Mouse (Mus musculus) erythroblast, adult 5-6 weeks (primary cell): ENCODE data around the gene Olfr160. TPM values are rescaled to one million over a fixed set of nuclear protein-coding genes. Genes with fewer than 3 reads are reported as not detected.

ENCODE experiments used
- total RNA-seq, 2 experiments: library from RNA; stranded (forward) in 1 of 2; stranded (reverse) in 1 of 2; fragments of 150-400 nt in 1 of 2; fragments of 200-764, 138-1000 nt in 1 of 2; gene quantifications; 2 replicates each; pipeline versions ENCODE4 v1.2.3 to v1.2.4; 2015 to 2017; ENCODE audit warnings: low replicate concordance in 2 of 2

Gene Olfr160
- total RNA-seq, 2 experiments from 2014 or later = not detected

Other genes with a start within 250 kb of the Olfr160 start
- gene Msantd2, start 226.9 kb downstream of the Olfr160 start, total RNA-seq (2015; ENCODE audit: low replicate concordance) = 2.3 and 2.5 TPM in 2 replicates
- 8.2 and 10.7 TPM in 2 replicates for gene Msantd2, start 226.9 kb downstream of the Olfr160 start, total RNA-seq (2017; ENCODE audit: low replicate concordance)
- not detected in 2 replicates for gene Esam, start 188.2 kb downstream of the Olfr160 start, total RNA-seq (2015; ENCODE audit: low replicate concordance)
- 0.42 TPM in 1 of 2 replicates, not detected in the other for gene Esam, start 188.2 kb downstream of the Olfr160 start, total RNA-seq (2017; ENCODE audit: low replicate concordance)
- not detected in 2 replicates for gene Vsig2, start 177.0 kb downstream of the Olfr160 start, total RNA-seq (2015; ENCODE audit: low replicate concordance)
- gene Vsig2, start 177.0 kb downstream of the Olfr160 start, total RNA-seq (2017; ENCODE audit: low replicate concordance) = not detected in 2 replicates
- gene Nrgn, start 163.3 kb downstream of the Olfr160 start, total RNA-seq (2015; ENCODE audit: low replicate concordance) = 1.7 TPM in 1 of 2 replicates, not detected in the other
- 2.9 TPM in 1 of 2 replicates, not detected in the other for gene Nrgn, start 163.3 kb downstream of the Olfr160 start, total RNA-seq (2017; ENCODE audit: low replicate concordance)
- 1.7 and 1.9 TPM in 2 replicates for gene Siae, start 160.6 kb downstream of the Olfr160 start, total RNA-seq (2015; ENCODE audit: low replicate concordance)
- 1.4 and 2.6 TPM in 2 replicates for gene Siae, start 160.6 kb downstream of the Olfr160 start, total RNA-seq (2017; ENCODE audit: low replicate concordance)
- gene Spa17, start 102.5 kb downstream of the Olfr160 start, total RNA-seq (2015; ENCODE audit: low replicate concordance) = not detected in 2 replicates
- gene Spa17, start 102.5 kb downstream of the Olfr160 start, total RNA-seq (2017; ENCODE audit: low replicate concordance) = 1.4 TPM in 1 of 2 replicates, not detected in the other
- gene Tbrg1, start 58.9 kb downstream of the Olfr160 start, total RNA-seq (2015; ENCODE audit: low replicate concordance) = 23.0 and 26.5 TPM in 2 replicates
- 17.6 and 24.1 TPM in 2 replicates for gene Tbrg1, start 58.9 kb downstream of the Olfr160 start, total RNA-seq (2017; ENCODE audit: low replicate concordance)
- gene Panx3, start 47.0 kb downstream of the Olfr160 start, total RNA-seq (2015; ENCODE audit: low replicate concordance) = not detected in 2 replicates
- gene Panx3, start 47.0 kb downstream of the Olfr160 start, total RNA-seq (2017; ENCODE audit: low replicate concordance) = not detected in 2 replicates
- gene Olfr874, start 28.9 kb upstream of the Olfr160 start, total RNA-seq (2015; ENCODE audit: low replicate concordance) = not detected in 2 replicates
- gene Olfr874, start 28.9 kb upstream of the Olfr160 start, total RNA-seq (2017; ENCODE audit: low replicate concordance) = not detected in 2 replicates
- not detected in 2 replicates for gene Olfr875, start 55.6 kb upstream of the Olfr160 start, total RNA-seq (2015; ENCODE audit: low replicate concordance)
- gene Olfr875, start 55.6 kb upstream of the Olfr160 start, total RNA-seq (2017; ENCODE audit: low replicate concordance) = not detected in 2 replicates
- not detected in 2 replicates for gene Olfr876, start 86.8 kb upstream of the Olfr160 start, total RNA-seq (2015; ENCODE audit: low replicate concordance)
- gene Olfr876, start 86.8 kb upstream of the Olfr160 start, total RNA-seq (2017; ENCODE audit: low replicate concordance) = not detected in 2 replicates
- not detected in 2 replicates for gene Olfr877, start 138.0 kb upstream of the Olfr160 start, total RNA-seq (2015; ENCODE audit: low replicate concordance)
- gene Olfr877, start 138.0 kb upstream of the Olfr160 start, total RNA-seq (2017; ENCODE audit: low replicate concordance) = not detected in 2 replicates
- not detected in 2 replicates for gene Olfr145, start 180.5 kb upstream of the Olfr160 start, total RNA-seq (2015; ENCODE audit: low replicate concordance)
- not detected in 2 replicates for gene Olfr145, start 180.5 kb upstream of the Olfr160 start, total RNA-seq (2017; ENCODE audit: low replicate concordance)
- not detected in 2 replicates for gene Olfr878, start 201.6 kb upstream of the Olfr160 start, total RNA-seq (2015; ENCODE audit: low replicate concordance)
- gene Olfr878, start 201.6 kb upstream of the Olfr160 start, total RNA-seq (2017; ENCODE audit: low replicate concordance) = not detected in 2 replicates